8 mouse cellular contexts compared by ENCODE assay signal in the genomic region with DNA sequence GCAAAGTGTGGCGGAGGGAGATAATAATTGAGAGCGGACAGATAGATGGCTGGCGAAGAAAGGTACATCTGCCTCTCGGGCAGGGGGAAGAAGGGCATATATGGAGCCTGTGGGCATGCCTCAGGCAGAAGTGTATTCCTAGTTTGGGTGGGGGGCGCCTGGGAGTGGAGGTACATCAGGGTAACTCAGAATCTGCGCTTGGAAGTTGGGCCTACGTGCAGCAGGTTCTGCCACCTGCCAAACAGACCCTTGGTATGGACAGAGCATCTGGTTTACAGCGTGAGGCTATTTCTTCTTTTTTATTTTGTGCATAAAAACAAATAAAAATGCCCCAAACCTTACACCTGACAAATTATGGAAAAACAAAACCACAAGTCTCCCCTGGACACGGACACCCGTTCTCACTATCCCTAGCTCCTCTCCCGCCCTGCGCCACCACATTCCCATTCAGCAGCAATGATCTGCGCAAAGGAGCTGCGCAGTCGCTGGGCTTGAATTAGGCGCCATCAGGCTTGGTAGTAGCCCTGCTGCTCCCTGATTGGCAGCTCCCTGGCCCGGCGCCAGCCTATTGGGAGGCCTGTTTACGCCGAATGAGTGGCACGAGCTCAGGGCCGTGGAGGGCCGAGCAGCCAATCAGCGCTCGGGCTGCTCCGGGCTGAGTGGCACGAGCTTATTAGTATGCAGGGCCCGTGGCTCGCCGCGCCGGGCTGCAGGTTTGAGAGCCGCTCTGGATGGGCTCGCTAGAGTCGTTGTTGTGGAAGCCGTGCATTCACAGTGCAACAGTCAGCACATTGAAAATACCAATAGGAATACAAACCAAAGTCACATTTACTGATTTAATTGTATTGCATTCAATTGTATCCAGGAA. TPM values are rescaled to one million over a fixed set of nuclear protein-coding genes. Genes with fewer than 3 reads are reported as not detected.
DNase-seq lines count a peak whose midpoint lies in the region; ATAC-seq lines count a peak whose summit lies in the region.

A gene (plus strand): TSS at position 718 of the 868 bp plus-strand sequence.

- DNase-seq in adipocyte (ENCODE audit: low spot score): peak; percentile 100
- DNase-seq in embryo, embryonic 10 days (ENCODE audit: low spot score): peak; percentile 99
- DNase-seq in gastrocnemius, postnatal 10 days: peak; percentile 100
- peak; percentile 92 for DNase-seq in induced T-regulatory cell, adult 2 months (ENCODE audit: low read depth)
- DNase-seq in left cerebral cortex, adult 9 months (ENCODE audit: low spot score in 2 of 2): peak; percentile 100
- DNase-seq in right cerebral cortex, postnatal 14 days: peak; percentile 100
- peak; percentile 100 for DNase-seq in urinary bladder, postnatal 36 days (ENCODE audit: low spot score in 2 of 2)

- peak; percentile 67 for ATAC-seq in megakaryocyte progenitor cell, adult 5-6 weeks (replicated peaks; ENCODE audit: poor library complexity)

RNA-seq across cellular contexts. Expression of the gene that starts here (rescaled TPM):
- total RNA-seq in gastrocnemius, postnatal 10 days (2021): 10 to 100 TPM in 1 of 2 experiments, 1 to 10 TPM in 1; 6.4 to 10.5 TPM
- 12.1 and 17.2 TPM in 2 replicates for total RNA-seq in megakaryocyte progenitor cell, adult 5-6 weeks (2015)
- total RNA-seq in megakaryocyte progenitor cell, adult 5-6 weeks (2017): 3.9 and 5.4 TPM in 2 replicates

Comparison
In these comparisons a context has a peak if more than half of its experiments do, and no peak if none do; other contexts are left out.
1. Peak in every context shown above with its lines: DNase-seq and ATAC-seq.